Comparison of ENCODE assay signal across 23 mouse cellular contexts in the genomic region with DNA sequence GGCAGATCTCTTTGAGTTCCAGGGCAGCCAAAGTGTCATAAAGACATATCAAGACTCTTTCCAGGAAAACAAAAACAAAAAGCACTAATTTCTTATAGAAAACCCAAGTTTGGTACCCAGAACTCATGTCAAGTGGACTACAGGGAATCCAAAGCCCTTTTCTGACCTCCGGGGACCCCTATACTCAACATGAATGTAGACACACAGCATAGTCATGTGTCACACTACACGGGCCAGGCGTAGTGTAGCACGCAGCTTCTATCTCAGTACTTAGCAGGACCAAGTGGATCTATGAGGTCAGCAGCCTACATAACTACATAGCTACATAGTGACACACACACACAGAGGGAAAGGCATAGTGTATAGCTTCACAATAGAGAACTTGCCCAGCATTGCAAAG.
"Had no signal": no experiment of that assay in that cellular context is flagged by ENCODE, and none has a peak within 500 bp of the region (broad histone marks: within the 10 kb centered on the region; RNA-seq: fewer than 3 reads in every experiment).

No protein-coding gene starts in this region.

- H3K9me3 ChIP-seq: heart, embryonic 10.5 days; heart, embryonic 12.5 days; hindbrain, embryonic 13.5 days; hindbrain, embryonic 15.5 days; kidney, embryonic 15.5 days; limb, embryonic 13.5 days; limb, embryonic 15.5 days had no signal

- H3K4me2 ChIP-seq: heart, embryonic 12.5 days; hindbrain, embryonic 13.5 days; hindbrain, embryonic 15.5 days; kidney, embryonic 15.5 days; limb, embryonic 13.5 days; limb, embryonic 15.5 days had no signal

- ATAC-seq: hindbrain, postnatal 0 days; intestine, embryonic 16.5 days had no signal

- DNase-seq: gastrocnemius, postnatal 14 days; gastrocnemius, postnatal 36 days; heart, adult 18-20 months; heart, postnatal 10 days; heart, postnatal 36 days; kidney, adult 11 months; kidney, adult 2 months; kidney, adult 9 months; kidney, postnatal 14 days; kidney, postnatal 36 days; layer of hippocampus, adult 9-11 months; layer of hippocampus, postnatal 36 days; left cerebral cortex, postnatal 4 days had no signal

- H3K4me3 ChIP-seq: heart, embryonic 10.5 days; heart, embryonic 12.5 days; hindbrain, embryonic 13.5 days; hindbrain, embryonic 15.5 days; kidney, embryonic 15.5 days; limb, embryonic 13.5 days; limb, embryonic 15.5 days had no signal

- H3K9ac ChIP-seq: heart, embryonic 12.5 days; hindbrain, embryonic 13.5 days; hindbrain, embryonic 15.5 days; kidney, embryonic 15.5 days; limb, embryonic 13.5 days; limb, embryonic 15.5 days had no signal

- H3K27me3 ChIP-seq: heart, embryonic 12.5 days; hindbrain, embryonic 13.5 days; hindbrain, embryonic 15.5 days; kidney, embryonic 15.5 days; limb, embryonic 13.5 days; limb, embryonic 15.5 days had no signal

- H3K27ac ChIP-seq: heart, embryonic 10.5 days; hindbrain, embryonic 13.5 days; hindbrain, embryonic 15.5 days; hindbrain, postnatal 0 days; kidney, embryonic 15.5 days; kidney, postnatal 0 days; limb, embryonic 13.5 days; limb, embryonic 15.5 days had no signal
